ENCODE assay signal across 16 mouse cellular contexts in the genomic region with DNA sequence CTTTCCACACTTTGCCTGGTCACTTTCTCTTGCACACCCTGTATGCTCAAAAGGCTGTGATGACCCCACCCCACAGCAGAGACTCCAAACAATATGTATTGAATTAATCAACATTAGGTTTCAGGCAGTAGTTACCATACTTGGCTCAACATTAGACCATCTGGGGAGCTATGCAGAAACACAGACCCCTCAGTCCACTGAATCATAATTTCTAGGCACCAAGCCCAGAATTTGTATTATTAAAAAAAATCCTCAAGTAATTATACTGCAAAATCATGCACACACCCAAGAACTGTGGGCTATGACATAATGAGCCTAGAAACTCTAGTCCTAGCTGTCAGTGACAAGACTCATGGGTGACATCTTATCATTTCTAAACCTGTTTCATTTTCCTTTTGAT.
DNase-seq lines count a peak whose midpoint lies in the region; ATAC-seq lines count a peak whose summit lies in the region.
"Had no signal": no experiment of that assay in that cellular context is flagged by ENCODE, and none has a peak within 500 bp of the region (broad histone marks: within the 10 kb centered on the region; RNA-seq: fewer than 3 reads in every experiment).

No protein-coding gene starts in this region.

- H3K4me2 ChIP-seq in hindbrain, embryonic 16.5 days (ENCODE audit: low read length) = no peak overlapping the region
- no peak overlapping the region for H3K4me2 ChIP-seq in hindbrain, embryonic 12.5 days (replicated peaks)
- no peak overlapping the region for H3K4me2 ChIP-seq in lung, embryonic 15.5 days
- H3K4me2 ChIP-seq in forebrain, embryonic 16.5 days (ENCODE audit: low read length) = no peak overlapping the region
- H3K4me2 ChIP-seq: embryonic facial prominence, embryonic 15.5 days; intestine, embryonic 15.5 days; midbrain, embryonic 12.5 days had no signal

- H3K9ac ChIP-seq in hindbrain, embryonic 16.5 days (ENCODE audit: low read depth, low read length) = no peak overlapping the region
- H3K9ac ChIP-seq in hindbrain, embryonic 12.5 days = no peak overlapping the region
- no peak overlapping the region for H3K9ac ChIP-seq in lung, embryonic 15.5 days
- no peak overlapping the region for H3K9ac ChIP-seq in forebrain, embryonic 16.5 days (replicated peaks; ENCODE audit: low read depth, low read length)
- H3K9ac ChIP-seq: embryonic facial prominence, embryonic 15.5 days; intestine, embryonic 15.5 days; liver, postnatal 0 days; midbrain, embryonic 12.5 days had no signal

- H3K27me3 ChIP-seq in hindbrain, embryonic 16.5 days (replicated peaks; ENCODE audit: control insufficient read depth, insufficient read depth, low read length) = no peaks in the 10 kb centered on the region
- no peaks in the 10 kb centered on the region for H3K27me3 ChIP-seq in hindbrain, embryonic 12.5 days
- no peaks in the 10 kb centered on the region for H3K27me3 ChIP-seq in lung, embryonic 15.5 days
- H3K27me3 ChIP-seq in forebrain, embryonic 16.5 days (replicated peaks; ENCODE audit: control insufficient read depth, insufficient read depth, low read length) = no peaks in the 10 kb centered on the region
- H3K27me3 ChIP-seq: embryonic facial prominence, embryonic 15.5 days; intestine, embryonic 15.5 days; midbrain, embryonic 12.5 days had no signal

- H3K9me3 ChIP-seq in hindbrain, embryonic 16.5 days (ENCODE audit: control insufficient read depth, low read length) = no peaks in the 10 kb centered on the region
- no peaks in the 10 kb centered on the region for H3K9me3 ChIP-seq in hindbrain, embryonic 12.5 days (replicated peaks)
- H3K9me3 ChIP-seq in lung, embryonic 15.5 days = no peaks in the 10 kb centered on the region
- no peaks in the 10 kb centered on the region for H3K9me3 ChIP-seq in forebrain, embryonic 16.5 days (ENCODE audit: control insufficient read depth, low read length)
- H3K9me3 ChIP-seq: embryonic facial prominence, embryonic 15.5 days; intestine, embryonic 15.5 days; midbrain, embryonic 12.5 days had no signal

- ATAC-seq in hindbrain, embryonic 16.5 days = peak; percentile 74
- no peak for ATAC-seq in hindbrain, embryonic 12.5 days (ENCODE audit: low FRiP score)
- peak; percentile 46; the same call in 1 of the 2 replicates for ATAC-seq in lung, embryonic 15.5 days (ENCODE audit: borderline replicate concordance, extremely low read depth, low FRiP score, low TSS enrichment)
- ATAC-seq in forebrain, embryonic 16.5 days = peak; percentile 72
- ATAC-seq: intestine, embryonic 15.5 days; liver, postnatal 0 days had no signal

- no peak overlapping the region for H3K4me3 ChIP-seq in hindbrain, embryonic 16.5 days (ENCODE audit: low read length)
- H3K4me3 ChIP-seq in hindbrain, embryonic 12.5 days = no peak overlapping the region
- no peak overlapping the region for H3K4me3 ChIP-seq in lung, embryonic 15.5 days
- H3K4me3 ChIP-seq in forebrain, embryonic 16.5 days (replicated peaks; ENCODE audit: low read length) = no peak overlapping the region
- H3K4me3 ChIP-seq: embryonic facial prominence, embryonic 15.5 days; intestine, embryonic 15.5 days; midbrain, embryonic 12.5 days; myocyte had no signal

- no peaks in the 10 kb centered on the region for H3K36me3 ChIP-seq in hindbrain, embryonic 16.5 days (ENCODE audit: control insufficient read depth, insufficient read depth, low read length)
- no peaks in the 10 kb centered on the region for H3K36me3 ChIP-seq in hindbrain, embryonic 12.5 days
- H3K36me3 ChIP-seq in lung, embryonic 15.5 days = no peaks in the 10 kb centered on the region
- H3K36me3 ChIP-seq in forebrain, embryonic 16.5 days (ENCODE audit: control insufficient read depth, insufficient read depth) = no peaks in the 10 kb centered on the region
- H3K36me3 ChIP-seq: embryonic facial prominence, embryonic 15.5 days; intestine, embryonic 15.5 days; midbrain, embryonic 12.5 days had no signal

- H3K4me1 ChIP-seq in hindbrain, embryonic 16.5 days (ENCODE audit: control insufficient read depth, insufficient read depth, low read depth, low read length) = no peaks in the 10 kb centered on the region
- no peaks in the 10 kb centered on the region for H3K4me1 ChIP-seq in hindbrain, embryonic 12.5 days
- H3K4me1 ChIP-seq in lung, embryonic 15.5 days = no peaks in the 10 kb centered on the region
- no peaks in the 10 kb centered on the region; the same call in 1 of the 2 replicates for H3K4me1 ChIP-seq in forebrain, embryonic 16.5 days (replicated peaks; ENCODE audit: control insufficient read depth, insufficient read depth, low read length)
- H3K4me1 ChIP-seq: embryonic facial prominence, embryonic 15.5 days; intestine, embryonic 15.5 days; midbrain, embryonic 12.5 days had no signal

- DNase-seq in lung, postnatal 10 days = no peak
- peak; percentile 35 for DNase-seq in brain, adult 2 months (ENCODE audit: low read depth, low spot score)
- no peak for DNase-seq in right cerebral cortex, postnatal 36 days (ENCODE audit: low spot score in 2 of 2)
- DNase-seq: gastrocnemius, postnatal 36 days; kidney, postnatal 36 days; liver, postnatal 0 days; right cerebral cortex, postnatal 14 days; thymus, postnatal 25 days had no signal

- H3K27ac ChIP-seq in hindbrain, embryonic 16.5 days (ENCODE audit: low read depth, low read length) = no peak overlapping the region
- no peak overlapping the region for H3K27ac ChIP-seq in hindbrain, embryonic 12.5 days
- no peak overlapping the region for H3K27ac ChIP-seq in lung, embryonic 15.5 days
- no peak overlapping the region for H3K27ac ChIP-seq in forebrain, embryonic 16.5 days (ENCODE audit: low read length)
- H3K27ac ChIP-seq: embryonic facial prominence, embryonic 15.5 days; intestine, embryonic 15.5 days; midbrain, embryonic 12.5 days had no signal
